Comparison of ENCODE assay signal across 8 mouse cellular contexts in the genomic region with DNA sequence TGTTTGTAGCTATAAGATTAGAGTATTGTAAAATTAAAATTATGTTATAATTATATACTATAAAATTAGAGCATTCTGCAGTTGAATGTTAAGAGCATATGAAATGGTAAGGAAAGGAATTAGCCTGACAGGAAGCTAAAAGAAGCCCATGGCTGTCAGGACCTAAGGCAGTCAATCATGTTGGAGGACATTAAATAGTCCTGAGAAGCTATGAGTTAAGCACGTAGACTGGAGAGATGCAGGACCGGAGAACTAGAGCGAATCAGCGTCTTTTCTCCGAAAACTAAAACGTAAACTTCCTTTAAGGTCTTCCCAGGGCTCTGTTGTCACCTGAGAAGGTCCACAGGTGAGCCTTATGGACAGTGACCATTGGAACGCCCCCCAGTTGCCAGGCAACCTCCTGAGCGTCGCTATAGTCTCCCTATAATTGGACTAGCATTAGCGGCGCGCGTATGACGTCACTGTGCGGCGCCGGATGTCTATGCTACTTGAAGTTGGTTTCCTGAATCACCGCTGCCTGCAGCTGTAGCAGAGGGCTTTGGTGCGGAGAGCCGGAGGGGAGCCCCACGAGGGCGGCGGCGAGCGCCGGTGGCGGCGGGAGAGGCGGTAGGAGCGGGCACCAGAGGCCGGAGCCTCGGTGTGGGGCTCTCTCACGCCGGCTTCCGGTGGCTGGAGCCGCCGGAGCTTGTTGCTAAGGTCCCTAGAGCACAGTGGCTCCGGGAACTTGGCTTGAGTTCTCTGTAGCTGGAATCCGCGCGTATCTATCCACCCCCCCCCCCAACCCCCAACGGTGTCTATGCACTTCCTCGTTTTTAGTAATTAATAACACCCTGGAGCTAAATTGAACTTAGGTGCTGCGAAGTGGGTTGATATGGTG. TPM values are rescaled to one million over a fixed set of nuclear protein-coding genes. Genes with fewer than 3 reads are reported as not detected.
DNase-seq lines count a peak whose midpoint lies in the region; ATAC-seq and TF ChIP-seq lines count a peak whose summit lies in the region.

No protein-coding gene starts in this region.

- H3K4me2 ChIP-seq in forebrain, postnatal 0 days (ENCODE audit: low read depth), result peak overlapping the region; percentile 54
- peak overlapping the region; percentile 84 for H3K4me2 ChIP-seq in lung, embryonic 15.5 days

- peak; percentile 31 to 70; a peak in 2 of 4 replicates for TF ChIP-seq POLR2A in MEL (IDR thresholded peaks at IDR 0.05; ENCODE audit: control insufficient read depth in 1 of 2, insufficient read depth in 1 of 2, low read depth in 1 of 2, low read length in 2 of 2, poor library complexity in 1 of 2)
- TF ChIP-seq POLR2A in cerebellum, adult 2 months (IDR thresholded peaks at IDR 0.05; ENCODE audit: borderline replicate concordance, insufficient read depth, low read length), result peak; percentile 47; the same call in 1 of the 2 replicates

- H3K4me3 ChIP-seq in MEL (ENCODE audit: control insufficient read depth in 1 of 2, insufficient read depth in 1 of 2, low read depth in 2 of 2, low read length in 2 of 2), result peak overlapping the region; percentile 68
- H3K4me3 ChIP-seq in cerebellum, adult 2 months (replicated peaks; ENCODE audit: insufficient read depth, low read depth, low read length), result peak overlapping the region; percentile 61
- H3K4me3 ChIP-seq in forebrain, postnatal 0 days (ENCODE audit: low read depth, low read length), result peak overlapping the region; percentile 92
- peak overlapping the region; percentile 100 for H3K4me3 ChIP-seq in lung, embryonic 15.5 days

- TF ChIP-seq CTCF in MEL (IDR thresholded peaks at IDR 0.05 in 2 of 3, conservative IDR thresholded peaks at IDR 0.05 in 1 of 3; ENCODE audit: control insufficient read depth in 1 of 3, insufficient read depth in 1 of 3, low read depth in 2 of 3, low read length in 3 of 3, poor library complexity in 1 of 3, severe bottlenecking in 1 of 3), result no peak
- TF ChIP-seq CTCF in cerebellum, adult 2 months (IDR thresholded peaks at IDR 0.05; ENCODE audit: borderline replicate concordance, insufficient read depth, low read depth, low read length), result no peak
- TF ChIP-seq CTCF in forebrain, postnatal 0 days (IDR thresholded peaks at IDR 0.05; ENCODE audit: low read depth), result no peak

- TF ChIP-seq EP300 in MEL (IDR thresholded peaks at IDR 0.05; ENCODE audit: low read depth in 1 of 2, low read length in 2 of 2), result no peak

- no peaks in the 10 kb centered on the region for H3K36me3 ChIP-seq in MEL (ENCODE audit: control insufficient read depth in 1 of 2, insufficient read depth in 2 of 2, low read length in 2 of 2)
- 0 out of 2 replicates have a peak, but pooled peaks cover 4% of the 10 kb centered on the region for H3K36me3 ChIP-seq in forebrain, postnatal 0 days (ENCODE audit: insufficient read depth)
- H3K36me3 ChIP-seq in lung, embryonic 15.5 days, result peaks cover 12% of the 10 kb centered on the region

- H3K9ac ChIP-seq in MEL (ENCODE audit: control insufficient read depth, low read depth, low read length, poor library complexity, severe bottlenecking), result peak overlapping the region; percentile 75
- peak overlapping the region; percentile 63 for H3K9ac ChIP-seq in forebrain, postnatal 0 days
- peak overlapping the region; percentile 81 for H3K9ac ChIP-seq in lung, embryonic 15.5 days

- H3K79me2 ChIP-seq in MEL (ENCODE audit: control insufficient read depth, insufficient read depth, low read length, poor library complexity), result no peaks in the 10 kb centered on the region; the same call in 1 of the 2 replicates

- TF ChIP-seq RAD21 in MEL (IDR thresholded peaks at IDR 0.05; ENCODE audit: low read depth, low read length), result no peak

- peak; percentile 86 for DNase-seq in MEL (ENCODE audit: low read depth, low spot score)
- DNase-seq in cerebellum, adult 2 months, result peak; percentile 92 to 93
- DNase-seq in forebrain, postnatal 0 days, result peak; percentile 96
- peak; percentile 93 for DNase-seq in heart, postnatal 4 days
- DNase-seq in layer of hippocampus, adult 8-10 months (ENCODE audit: low spot score in 2 of 2), result peak; percentile 92 to 95
- peak; percentile 84 for DNase-seq in ovary, adult 18-20 months (ENCODE audit: low spot score)
- peak; percentile 94 for DNase-seq in thymus, postnatal 0 days (ENCODE audit: low spot score)

- under 1% methylated on average over 44 of the region's 44 CpGs for WGBS in cerebellum, adult 2 months
- WGBS in forebrain, postnatal 0 days, result under 1% methylated on average over 44 of the region's 44 CpGs
- WGBS in lung, embryonic 15.5 days, result 0% methylated on average over 44 of the region's 44 CpGs

- H3K4me1 ChIP-seq in MEL (ENCODE audit: control insufficient read depth in 1 of 2, insufficient read depth in 2 of 2, low read length in 2 of 2), result no peaks in the 10 kb centered on the region
- no peaks in the 10 kb centered on the region for H3K4me1 ChIP-seq in cerebellum, adult 2 months (ENCODE audit: control insufficient read depth, insufficient read depth, low read length)
- peaks cover 8% of the 10 kb centered on the region for H3K4me1 ChIP-seq in forebrain, postnatal 0 days (ENCODE audit: insufficient read depth)
- peaks cover 4% of the 10 kb centered on the region; the same call in 1 of the 2 replicates for H3K4me1 ChIP-seq in lung, embryonic 15.5 days

- peak; percentile 100 for ATAC-seq in forebrain, postnatal 0 days
- ATAC-seq in lung, embryonic 15.5 days (ENCODE audit: borderline replicate concordance, extremely low read depth, low FRiP score, low TSS enrichment), result peak; percentile 100

- peak overlapping the region; percentile 30; the same call in 1 of the 2 replicates for H3K27ac ChIP-seq in MEL (ENCODE audit: control insufficient read depth, low read depth, low read length)
- H3K27ac ChIP-seq in cerebellum, adult 2 months (ENCODE audit: insufficient read depth, low read length), result no peak overlapping the region
- H3K27ac ChIP-seq in forebrain, postnatal 0 days (ENCODE audit: low read depth, low read length), result peak overlapping the region; percentile 74
- peak overlapping the region; percentile 71; the same call in 1 of the 2 replicates for H3K27ac ChIP-seq in lung, embryonic 15.5 days

- no peaks in the 10 kb centered on the region for H3K9me3 ChIP-seq in MEL (replicated peaks; ENCODE audit: insufficient read depth, low read length)
- no peaks in the 10 kb centered on the region for H3K9me3 ChIP-seq in forebrain, postnatal 0 days (ENCODE audit: low read length)
- no peaks in the 10 kb centered on the region for H3K9me3 ChIP-seq in lung, embryonic 15.5 days

- no peaks in the 10 kb centered on the region for H3K27me3 ChIP-seq in MEL (ENCODE audit: control insufficient read depth in 1 of 2, insufficient read depth in 2 of 2, low read length in 2 of 2)
- no peaks in the 10 kb centered on the region for H3K27me3 ChIP-seq in cerebellum, adult 2 months (ENCODE audit: control insufficient read depth, insufficient read depth, low read length)
- H3K27me3 ChIP-seq in forebrain, postnatal 0 days (ENCODE audit: insufficient read depth, low read length), result no peaks in the 10 kb centered on the region
- H3K27me3 ChIP-seq in lung, embryonic 15.5 days, result no peaks in the 10 kb centered on the region

TF ChIP-seq in MEL, 35 proteins besides CTCF, POLR2A, EP300 and RAD21 (continues in another document):
- TF ChIP-seq SIN3A (IDR thresholded peaks at IDR 0.05; ENCODE audit: low read length) (peak; percentile 89), NELFE (IDR thresholded peaks at IDR 0.05; ENCODE audit: low read depth, low read length) (peak; percentile 45; the same call in 1 of the 2 replicates), MAZ (IDR thresholded peaks at IDR 0.05; ENCODE audit: low read depth, low read length) (no peak), UBTF (IDR thresholded peaks at IDR 0.05; ENCODE audit: borderline replicate concordance, insufficient read depth, low read depth, low read length) (no peak), GABPA (IDR thresholded peaks at IDR 0.05; ENCODE audit: low read depth, low read length) (no peak), POLR2AphosphoS5 (IDR thresholded peaks at IDR 0.05; ENCODE audit: borderline replicate concordance, low read depth, low read length) (no peak), MYB (IDR thresholded peaks at IDR 0.05; ENCODE audit: low read depth, low read length) (no peak), CHD1 (IDR thresholded peaks at IDR 0.05; ENCODE audit: low read depth, low read length) (no peak), MAX (IDR thresholded peaks at IDR 0.05; ENCODE audit: low read length) (no peak), GATA1 (IDR thresholded peaks at IDR 0.05; ENCODE audit: low read depth, low read length) (no peak), TCF12 (IDR thresholded peaks at IDR 0.05; ENCODE audit: low read depth, low read length) (0 out of 2 replicates have a peak, but pooled peaks have one; percentile 3), RCOR1 (IDR thresholded peaks at IDR 0.05; ENCODE audit: low read depth, low read length) (no peak), USF2 (IDR thresholded peaks at IDR 0.05; ENCODE audit: borderline replicate concordance in 1 of 2, insufficient read depth in 1 of 2, low read depth in 1 of 2, low read length in 2 of 2) (no peak), JUND (IDR thresholded peaks at IDR 0.05; ENCODE audit: low read depth, low read length) (no peak), E2F4 (IDR thresholded peaks at IDR 0.05; ENCODE audit: borderline replicate concordance, low read depth, low read length) (no peak), ZMIZ1 (IDR thresholded peaks at IDR 0.05; ENCODE audit: low read depth, low read length) (no peak), HCFC1 (IDR thresholded peaks at IDR 0.05; ENCODE audit: low read depth, low read length) (peak; percentile 83), CHD2 (IDR thresholded peaks at IDR 0.05; ENCODE audit: low read length) (no peak), ETS1 (IDR thresholded peaks at IDR 0.05; ENCODE audit: low read depth, low read length) (no peak), TAL1 (IDR thresholded peaks at IDR 0.05; ENCODE audit: low read length) (no peak), USF1 (IDR thresholded peaks at IDR 0.05; ENCODE audit: low read depth, low read length) (no peak), SMC3 (IDR thresholded peaks at IDR 0.05; ENCODE audit: low read depth, low read length) (no peak), TBP (IDR thresholded peaks at IDR 0.05; ENCODE audit: low read depth, low read length) (no peak)

RNA-seq across cellular contexts. Expression of a gene that starts 44.4 kb away (rescaled TPM):
- total RNA-seq in MEL (2012; rRNA removed), result 4.7 and 4.8 TPM in 2 replicates
- 1 to 10 TPM in 1 of 2 experiments, not detected in 1; 8.8 TPM for polyA plus RNA-seq in MEL (2012; ENCODE audit: insufficient read depth in 1 of 2, insufficient read length in 2 of 2, low read depth in 1 of 2, low replicate concordance in 2 of 2, missing spikeins in 1 of 2)
- 10.1 and 10.4 TPM in 2 replicates for polyA plus RNA-seq in cerebellum, adult 2 months (2012; rRNA removed)
- 10.4 and 13.9 TPM in 2 replicates for total RNA-seq in forebrain, postnatal 0 days (2014; rRNA removed)
- polyA plus RNA-seq in forebrain, postnatal 0 days (2015; fragmentation: Nextera tagmentation; extraction: Ambion mirVana), result 11.9 and 17.1 TPM in 2 replicates
- 10 to 100 TPM; 10.9 to 12.6 TPM for total RNA-seq in heart, postnatal 4 days (2021)
- 10 to 100 TPM; 18.0 to 22.2 (median 19.8) TPM for total RNA-seq in layer of hippocampus, adult 8-10 months (2022)
- polyA plus RNA-seq in lung, embryonic 15.5 days (2015; fragmentation: Nextera tagmentation; extraction: Ambion mirVana), result 23.4 and 25.3 TPM in 2 replicates
- polyA plus RNA-seq in thymus, postnatal 0 days (2015; fragmentation: Nextera tagmentation; extraction: Ambion mirVana), result 20.6 and 22.3 TPM in 2 replicates
